Mouse (Mus musculus) heart, postnatal 0 days (tissue): ENCODE results near the gene Myzap. TPM values are rescaled to one million over a fixed set of nuclear protein-coding genes. Genes with fewer than 3 reads are reported as not detected.

ENCODE experiments used
- ATAC-seq: fragments of 200-750 bp; cut with Nextera tagmentation; 2 replicates; pipeline ENCODE4 v1.8.0; 2017; ENCODE audit warnings: low read depth, moderate number of reproducible peaks, moderate library complexity; ENCODE audit not compliant: insufficient read depth
- DNase-seq: peaks from one replicate; pipeline ENCODE4 v3.0.0-alpha.2; 2016; ENCODE audit warnings: low spot score
- H3K27ac ChIP-seq: fragments of 300-500 bp; sonication (generic); 2 replicates; pipeline ENCODE4 v1.5.1; 2014; ENCODE audit warnings: low read depth, mild to moderate bottlenecking
- H3K27me3 ChIP-seq: fragments of 300-500 bp; sonication (generic); 2 replicates; pipeline ENCODE4 v1.6.1; 2014; ENCODE audit warnings: low read length, mixed read lengths; ENCODE audit not compliant: control insufficient read depth, insufficient read depth
- H3K36me3 ChIP-seq: fragments of 300-500 bp; sonication (generic); replicated peaks from 2 replicates; pipeline ENCODE4 v1.6.1; 2014; ENCODE audit warnings: low read length, mixed read lengths; ENCODE audit not compliant: control insufficient read depth, insufficient read depth
- H3K4me1 ChIP-seq: fragments of 300-500 bp; sonication (generic); 2 replicates; pipeline ENCODE4 v1.6.1; 2014; ENCODE audit warnings: antibody characterized with exemption; ENCODE audit not compliant: control insufficient read depth, insufficient read depth
- H3K4me2 ChIP-seq: fragments of 300-500 bp; sonication (generic); 2 replicates; pipeline ENCODE4 v1.6.1; 2014; ENCODE audit warnings: low read depth, mild to moderate bottlenecking, low read length, moderate library complexity
- H3K4me3 ChIP-seq: fragments of 300-500 bp; sonication (generic); 2 replicates; pipeline ENCODE4 v1.5.1; 2014; ENCODE audit warnings: low read depth, low read length
- H3K9ac ChIP-seq: fragments of 300-500 bp; sonication (generic); replicated peaks from 2 replicates; pipeline ENCODE4 v1.6.1; 2014; ENCODE audit warnings: low read depth, low read length, mixed read lengths
- H3K9me3 ChIP-seq: fragments of 300-500 bp; sonication (generic); replicated peaks from 2 replicates; pipeline ENCODE4 v1.6.1; 2016; ENCODE audit warnings: low read length; ENCODE audit not compliant: control insufficient read depth
- CTCF ChIP-seq: IDR thresholded peaks from 2 replicates; pipeline ENCODE4 v1.5.1; 2016; ENCODE audit warnings: antibody characterized with exemption, control low read depth, low read depth
- EP300 ChIP-seq: IDR thresholded peaks from 2 replicates; pipeline ENCODE4 v1.6.1; 2016; ENCODE audit warnings: antibody characterized with exemption, low read depth
- WGBS: fragments of 180-500 bp; shearing (Covaris S2); extraction: QIAGEN DNeasy Blood & Tissue Kit; methylation state at CpG from one replicate; pipeline ENCODE4 v1.1.7; 2014; 5-methylcytosine and 5-hydroxymethylcytosine counted together
- polyA plus RNA-seq: library from polyadenylated mRNA; unstranded; fragments of >200 nt; fragmentation: Nextera tagmentation; extraction: Ambion mirVana; gene quantifications from 2 replicates; pipeline ENCODE4 v1.2.1, GENCODE M21; 2015
- total RNA-seq: library from RNA; depleted of rRNA; stranded (reverse); fragments of >200 nt; gene quantifications from 2 replicates; pipeline ENCODE4 v1.2.3, GENCODE M21; 2014; ENCODE audit warnings: low replicate concordance

The Myzap gene
- total and polyA plus RNA-seq, 2 experiments from 2014 or later, result 196 to 341 TPM

DNA sequence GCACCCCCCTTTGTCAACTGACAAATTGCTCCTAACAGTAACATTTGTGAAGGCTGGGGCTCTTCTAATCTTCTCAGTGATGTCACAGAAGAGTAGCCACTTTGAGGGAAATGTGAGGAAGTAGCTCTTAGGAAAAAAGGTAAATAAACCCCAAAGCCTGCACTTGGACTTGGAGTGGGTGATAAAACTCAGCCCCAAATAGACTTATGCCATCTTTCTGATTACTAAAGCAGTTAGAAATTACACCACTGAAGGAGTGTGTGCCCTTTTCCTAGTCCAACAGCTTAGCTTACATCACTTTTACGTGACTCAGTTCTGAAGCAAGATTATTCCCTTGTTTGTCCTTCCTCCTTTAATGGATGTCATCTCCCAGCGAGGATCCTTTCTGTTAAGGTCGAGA, 17.7 kb downstream of the Myzap start:
- Histone ChIP-seq H3K9me3 (no peaks in the 10 kb centered on the region), H3K4me3 (no peak overlapping the region), H3K36me3 (peaks cover 67% of the 10 kb centered on the region), H3K4me1 (peaks cover 14% of the 10 kb centered on the region), H3K9ac (no peak overlapping the region), H3K27ac (peak overlapping the region; percentile 47), H3K27me3 (no peaks in the 10 kb centered on the region), H3K4me2 (no peak overlapping the region)
- TF ChIP-seq EP300 (no peak), CTCF (no peak)
- 73% methylated on average over 3 of the region's 3 CpGs for WGBS
- DNase-seq (no peak), ATAC-seq (no peak)

DNA sequence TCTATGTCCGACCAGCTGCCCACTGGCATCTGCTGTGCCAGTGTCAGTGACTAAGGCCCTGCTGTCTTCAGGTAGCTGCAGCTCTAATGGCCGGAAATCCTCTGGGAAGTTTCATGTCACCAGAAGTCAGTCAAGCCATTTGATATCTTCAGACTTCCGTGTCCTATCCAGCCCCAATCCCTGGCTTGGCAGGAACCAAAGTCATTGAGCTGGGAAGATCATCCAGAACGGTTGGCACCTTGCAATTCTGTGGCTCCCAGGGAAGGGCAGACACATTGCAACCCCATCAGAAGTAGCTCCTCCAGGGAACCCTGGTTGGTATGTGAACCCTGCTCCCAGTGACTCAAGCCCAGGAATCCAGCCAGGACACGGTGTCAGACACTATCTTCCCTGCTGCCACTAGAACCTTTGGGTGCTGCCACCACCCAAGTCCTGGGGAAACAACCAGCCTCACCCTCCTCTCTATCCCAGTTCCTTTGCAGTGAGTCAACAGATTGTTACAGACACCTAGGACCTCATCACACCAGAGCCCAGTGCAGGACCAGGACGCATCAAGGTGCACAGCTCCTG, 18.3 kb downstream of the Myzap start:
- peak overlapping the region; percentile 47 for H3K27ac ChIP-seq
- no peak overlapping the region for H3K4me2 ChIP-seq
- H3K4me1 ChIP-seq, result peaks cover 14% of the 10 kb centered on the region
- 61% methylated on average over 6 of the region's 6 CpGs for WGBS
- H3K4me3 ChIP-seq, result no peak overlapping the region
- no peaks in the 10 kb centered on the region for H3K9me3 ChIP-seq
- no peak for DNase-seq
- TF ChIP-seq EP300, result no peak
- no peak for TF ChIP-seq CTCF
- H3K27me3 ChIP-seq, result no peaks in the 10 kb centered on the region
- peaks cover 61% of the 10 kb centered on the region for H3K36me3 ChIP-seq
- H3K9ac ChIP-seq, result no peak overlapping the region
- ATAC-seq, result peak; percentile 47; the same call in 1 of the 2 replicates

DNA sequence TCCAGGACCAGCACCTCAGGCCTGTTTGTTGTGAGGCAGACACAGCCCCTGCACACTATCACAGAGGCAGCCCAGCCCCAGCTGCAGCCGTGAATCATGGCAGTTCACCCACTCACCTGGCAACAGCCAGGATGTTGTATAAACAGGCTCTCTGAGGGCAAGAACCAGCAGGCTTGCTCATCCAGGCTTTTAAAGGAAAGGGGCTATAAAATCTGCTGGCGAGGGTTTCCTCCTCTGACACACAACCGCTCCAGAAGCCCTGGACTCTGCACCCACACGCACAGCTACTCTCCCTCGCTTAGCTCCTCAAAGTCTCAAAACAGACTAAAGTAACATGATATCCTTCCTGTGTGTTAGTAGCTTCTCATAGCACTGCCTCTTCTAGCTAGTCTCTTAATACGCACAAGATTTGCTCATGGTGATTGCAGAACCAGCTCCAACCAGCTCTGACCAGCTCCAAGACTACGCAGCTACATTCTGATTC, 21.0 kb downstream of the Myzap start:
- H3K9ac ChIP-seq, result 0 out of 2 replicates have a peak overlapping the region, but pooled peaks have one; percentile 20
- peaks cover 35% of the 10 kb centered on the region; the same call in 1 of the 2 replicates for H3K36me3 ChIP-seq
- ATAC-seq, result no peak
- 60% methylated on average over 7 of the region's 7 CpGs for WGBS
- H3K4me2 ChIP-seq, result no peak overlapping the region
- peaks cover 33% of the 10 kb centered on the region for H3K4me1 ChIP-seq
- H3K27me3 ChIP-seq, result no peaks in the 10 kb centered on the region
- TF ChIP-seq EP300 (no peak), CTCF (no peak)
- no peak for DNase-seq
- peak overlapping the region; percentile 70 for H3K27ac ChIP-seq
- H3K4me3 ChIP-seq, result no peak overlapping the region
- H3K9me3 ChIP-seq, result no peaks in the 10 kb centered on the region

DNA sequence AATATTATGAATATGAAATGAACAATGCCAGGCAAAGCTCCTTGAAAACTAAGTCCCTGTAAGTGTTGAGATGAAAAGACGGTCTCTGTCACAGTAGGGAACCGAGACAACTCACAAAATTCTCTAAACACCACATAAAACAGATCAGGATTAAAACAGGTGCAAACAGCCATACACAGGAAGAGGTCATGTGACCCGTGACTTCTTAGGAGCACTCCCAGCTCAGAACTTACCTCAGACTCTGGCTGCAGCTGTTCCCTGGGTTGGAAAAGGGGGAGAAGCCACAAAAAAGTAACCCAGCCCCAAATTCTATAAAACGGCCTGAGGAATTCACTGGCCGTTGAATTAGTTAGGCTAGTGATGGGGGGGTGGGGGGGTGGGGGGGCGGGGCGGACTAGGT, 22.0 kb downstream of the Myzap start:
- no peak overlapping the region for H3K9ac ChIP-seq
- H3K9me3 ChIP-seq, result no peaks in the 10 kb centered on the region
- H3K4me3 ChIP-seq, result no peak overlapping the region
- no peak overlapping the region for H3K4me2 ChIP-seq
- 76% methylated on average over 7 of the region's 7 CpGs for WGBS
- peaks cover 29% of the 10 kb centered on the region; the same call in 1 of the 2 replicates for H3K36me3 ChIP-seq
- DNase-seq, result no peak
- TF ChIP-seq CTCF, result no peak
- no peak for TF ChIP-seq EP300
- H3K27me3 ChIP-seq, result no peaks in the 10 kb centered on the region
- peaks cover 33% of the 10 kb centered on the region for H3K4me1 ChIP-seq
- peak overlapping the region; percentile 30; the same call in 1 of the 2 replicates for H3K27ac ChIP-seq
- no peak for ATAC-seq

DNA sequence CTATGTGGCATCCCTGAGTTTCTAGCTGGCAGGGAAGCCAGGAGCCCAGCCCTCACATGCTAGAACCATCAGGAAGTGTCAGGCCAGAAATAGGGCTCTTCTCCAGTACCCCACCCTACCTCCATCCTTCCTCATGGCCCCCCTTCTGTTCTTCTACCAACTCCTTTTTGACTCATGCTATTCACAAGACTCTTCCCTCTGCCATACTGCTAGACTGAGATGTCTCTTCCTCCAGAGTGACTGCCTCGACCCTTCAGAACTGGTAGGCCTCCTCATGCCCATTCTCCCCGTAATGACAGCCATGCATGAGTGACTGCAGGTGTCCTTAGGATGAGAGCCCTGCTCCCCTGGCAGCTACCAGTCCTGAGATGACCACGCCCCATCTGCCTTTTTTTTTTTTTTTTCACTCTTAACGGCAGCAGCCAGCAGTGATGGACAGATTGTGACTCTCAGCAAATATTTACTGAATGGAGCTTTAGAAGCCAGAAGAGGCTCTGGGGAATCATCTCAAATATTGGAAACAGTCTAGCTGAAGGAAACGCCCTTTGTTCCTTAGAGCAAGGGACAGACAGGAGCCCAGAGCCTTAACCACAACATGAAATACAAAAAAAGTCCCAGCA, 23.7 kb downstream of the Myzap start:
- Histone ChIP-seq H3K27ac (peak overlapping the region; percentile 52), H3K27me3 (no peaks in the 10 kb centered on the region), H3K4me1 (peaks cover 25% of the 10 kb centered on the region), H3K4me3 (no peak overlapping the region), H3K36me3 (peaks cover 26% of the 10 kb centered on the region), H3K9ac (no peak overlapping the region), H3K4me2 (no peak overlapping the region), H3K9me3 (no peaks in the 10 kb centered on the region)
- TF ChIP-seq CTCF (no peak), EP300 (no peak)
- DNase-seq (no peak), ATAC-seq (no peak)
- WGBS, result 34% methylated on average over 5 of the region's 5 CpGs
